Mouse (Mus musculus): ENCODE measurements at regions not wholly inside any gene's neighbourhood (a gene's known extent, or its start where the extent isn't known, plus 50 kb on each side); places are given as distances from the start of the nearest gene placed in this dataset.
"Not testable (repeated sequence)": the region's sequence is repeated elsewhere in the genome, so short reads cannot be mapped to it uniquely, and the experiment has no call there.

GRCm38 (mm10) chr4:20895081-20895480 is 790.7 kb downstream of the Prdm13 start:
- not testable (repeated sequence) for H3K4me3 ChIP-seq (replicated peaks; ENCODE audit: low read length); H3K4me1 ChIP-seq (replicated peaks; ENCODE audit: low read depth, low read length); H3K36me3 ChIP-seq (ENCODE audit: insufficient read depth, low read length); H3K27me3 ChIP-seq (ENCODE audit: insufficient read depth, low read length)
- peaks cover 21% of the 10 kb centered on the region for H3K9me3 ChIP-seq (ENCODE audit: low read length)

DNA sequence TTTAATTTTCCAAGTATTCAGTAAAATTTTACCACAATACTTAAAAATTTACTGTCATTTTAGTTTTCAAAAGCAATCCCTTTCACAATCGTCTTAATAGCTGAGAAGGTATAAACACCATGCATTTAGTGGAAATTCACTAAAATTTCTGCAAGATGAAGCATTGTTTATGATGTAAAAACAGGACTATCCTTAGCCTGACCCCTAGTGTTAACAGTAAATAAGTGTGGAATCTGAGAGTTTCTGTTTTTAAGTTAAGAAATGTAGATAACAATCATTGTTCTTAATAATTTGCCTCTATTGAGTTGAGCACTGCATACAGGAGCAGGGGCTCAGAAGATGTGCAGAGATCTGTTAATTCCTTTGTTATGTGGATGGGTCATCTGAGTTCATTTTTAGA is 791.9 kb downstream of the Prdm13 start:
- Histone ChIP-seq H3K4me1 (replicated peaks; ENCODE audit: low read depth, low read length) (peaks cover 8% of the 10 kb centered on the region), H3K27me3 (ENCODE audit: insufficient read depth, low read length) (no peaks in the 10 kb centered on the region), H3K4me3 (replicated peaks; ENCODE audit: low read length) (no peak overlapping the region), H3K36me3 (ENCODE audit: insufficient read depth, low read length) (no peaks in the 10 kb centered on the region), H3K9me3 (ENCODE audit: low read length) (peaks cover 9% of the 10 kb centered on the region; the same call in 1 of the 2 replicates)
- TF ChIP-seq CTCF (conservative IDR thresholded peaks at IDR 0.05; ENCODE audit: low read length) (no peak), NANOG (IDR thresholded peaks at IDR 0.05; ENCODE audit: borderline replicate concordance, low read length) (peak; percentile 46; the same call in 1 of the 2 replicates)

DNA sequence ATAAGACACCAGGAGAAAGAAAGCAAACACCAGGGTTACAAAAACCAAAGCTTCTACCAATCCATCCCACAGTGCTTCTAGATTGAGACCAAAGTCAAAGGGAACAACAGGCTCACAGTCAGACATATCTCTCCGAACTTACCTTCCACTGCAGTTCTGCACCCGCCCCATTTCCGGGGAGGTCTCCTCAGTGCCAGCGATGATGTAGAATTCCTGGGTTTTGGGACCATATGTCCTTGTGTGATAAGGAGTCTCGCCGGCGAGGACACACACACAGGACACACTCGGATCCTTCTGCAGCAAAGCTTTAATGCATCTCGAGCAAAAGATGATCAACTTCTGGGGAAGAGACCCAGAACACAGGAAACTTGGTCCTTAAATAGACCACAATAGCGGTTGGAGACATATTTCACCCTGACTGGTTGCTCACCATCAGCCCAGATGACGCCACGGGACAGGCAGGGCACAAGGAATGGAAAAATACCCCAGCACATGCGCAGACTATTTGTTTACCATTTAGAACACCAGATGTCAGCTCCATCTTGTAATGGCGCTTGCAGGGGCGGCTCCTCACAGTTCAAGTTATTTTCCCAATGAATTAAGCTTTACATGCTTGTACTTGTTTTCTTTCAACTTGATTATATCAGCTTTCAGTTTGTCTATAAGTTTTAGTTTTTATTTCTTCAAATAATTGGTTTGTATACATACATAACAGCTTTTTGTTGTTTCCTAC is 824.9 kb downstream of the Prdm13 start:
- Histone ChIP-seq H3K4me3 (replicated peaks; ENCODE audit: low read length) (no peak overlapping the region), H3K36me3 (ENCODE audit: insufficient read depth, low read length) (no peaks in the 10 kb centered on the region), H3K9me3 (ENCODE audit: low read length) (peaks cover 49% of the 10 kb centered on the region), H3K27me3 (ENCODE audit: insufficient read depth, low read length) (no peaks in the 10 kb centered on the region), H3K4me1 (replicated peaks; ENCODE audit: low read depth, low read length) (no peaks in the 10 kb centered on the region)
- TF ChIP-seq POU5F1 (IDR thresholded peaks at IDR 0.05; ENCODE audit: borderline replicate concordance, low read length) (no peak), CTCF (conservative IDR thresholded peaks at IDR 0.05; ENCODE audit: low read length) (no peak), NANOG (IDR thresholded peaks at IDR 0.05; ENCODE audit: borderline replicate concordance, low read length) (no peak)

GRCm38 (mm10) chr4:20860066-20860465 is 825.7 kb downstream of the Prdm13 start:
- peaks cover 57% of the 10 kb centered on the region for H3K9me3 ChIP-seq (ENCODE audit: low read length)
- H3K36me3 ChIP-seq (ENCODE audit: insufficient read depth, low read length); H3K4me1 ChIP-seq (replicated peaks; ENCODE audit: low read depth, low read length); H3K4me3 ChIP-seq (replicated peaks; ENCODE audit: low read length); H3K27me3 ChIP-seq (ENCODE audit: insufficient read depth, low read length): not testable (repeated sequence)

DNA sequence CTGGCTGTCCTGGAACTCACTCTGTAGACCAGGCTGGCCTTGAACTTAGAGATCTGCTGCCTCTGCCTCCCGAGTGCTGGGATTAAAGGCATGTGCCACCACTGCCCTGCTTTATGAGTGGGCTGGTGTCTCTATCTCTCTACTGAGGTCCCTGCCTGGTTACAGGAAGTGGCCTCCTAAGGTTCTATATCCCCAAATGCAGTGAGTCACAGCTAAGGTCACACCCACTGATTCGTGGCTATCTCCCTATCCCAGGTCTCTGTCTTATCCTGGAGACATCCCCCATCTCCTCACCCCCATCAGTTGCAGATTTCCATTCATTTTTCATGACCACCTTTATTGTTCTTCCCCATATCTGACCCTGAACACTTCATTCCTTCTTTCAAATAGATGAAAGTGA is 837.3 kb downstream of the Prdm13 start:
- Histone ChIP-seq H3K4me1 (replicated peaks; ENCODE audit: low read depth, low read length) (no peaks in the 10 kb centered on the region), H3K36me3 (ENCODE audit: insufficient read depth, low read length) (no peaks in the 10 kb centered on the region), H3K27me3 (ENCODE audit: insufficient read depth, low read length) (no peaks in the 10 kb centered on the region), H3K9me3 (ENCODE audit: low read length) (no peaks in the 10 kb centered on the region), H3K4me3 (replicated peaks; ENCODE audit: low read length) (no peak overlapping the region)
- no peak for TF ChIP-seq NANOG (IDR thresholded peaks at IDR 0.05; ENCODE audit: borderline replicate concordance, low read length)
- TF ChIP-seq POU5F1 (IDR thresholded peaks at IDR 0.05; ENCODE audit: borderline replicate concordance, low read length): no peak
- TF ChIP-seq CTCF (conservative IDR thresholded peaks at IDR 0.05; ENCODE audit: low read length): no peak

- Histone ChIP-seq H3K4me3 (replicated peaks; ENCODE audit: low read length) (no peak overlapping the region), H3K36me3 (ENCODE audit: insufficient read depth, low read length) (no peaks in the 10 kb centered on the region), H3K4me1 (replicated peaks; ENCODE audit: low read depth, low read length) (no peaks in the 10 kb centered on the region), H3K9me3 (ENCODE audit: low read length) (no peaks in the 10 kb centered on the region), H3K27me3 (ENCODE audit: insufficient read depth, low read length) (no peaks in the 10 kb centered on the region)
- TF ChIP-seq CTCF (conservative IDR thresholded peaks at IDR 0.05; ENCODE audit: low read length): no peak
- no peak for TF ChIP-seq NANOG (IDR thresholded peaks at IDR 0.05; ENCODE audit: borderline replicate concordance, low read length)
- no peak for TF ChIP-seq POU5F1 (IDR thresholded peaks at IDR 0.05; ENCODE audit: borderline replicate concordance, low read length)
These were observed 841.2 kb downstream of the Prdm13 start for GRCm38 (mm10) chr4:20844570-20844969.
